Mouse (Mus musculus): Measurements from ENCODE around the gene Fzd7. TPM values are rescaled to one million over a fixed set of nuclear protein-coding genes. Genes with fewer than 3 reads are reported as not detected.

The Fzd7 gene
- polyA plus RNA-seq, 1 experiment from 2014 or later: 10.3 TPM

GRCm38 (mm10) chr1:59508463-59509139 lies 26.4 kb downstream of the Fzd7 start:
- Histone ChIP-seq H3K4me1 (peaks cover 10% of the 10 kb centered on the region), H3K36me3 (no peaks in the 10 kb centered on the region), H3K4me2 (peak overlapping the region; percentile 24), H3K9ac (no peak overlapping the region), H3K9me3 (no peaks in the 10 kb centered on the region), H3K4me3 (no peak overlapping the region), H3K27ac (peak overlapping the region; percentile 6; the same call in 1 of the 2 replicates), H3K27me3 (no peaks in the 10 kb centered on the region)
- 23% methylated on average over 17 of the region's 17 CpGs for WGBS
- no peak for ATAC-seq (ENCODE audit: insufficient number of reproducible peaks, low FRiP score, low TSS enrichment, low read depth)

- H3K36me3 ChIP-seq: no peaks in the 10 kb centered on the region
- H3K9me3 ChIP-seq: no peaks in the 10 kb centered on the region
- H3K27ac ChIP-seq: no peak overlapping the region
- no peak for ATAC-seq (ENCODE audit: insufficient number of reproducible peaks, low FRiP score, low TSS enrichment, low read depth)
- no peak overlapping the region for H3K9ac ChIP-seq
- 65% methylated on average over 9 of the region's 9 CpGs for whole genome bisulfite sequencing
- no peak overlapping the region for H3K4me2 ChIP-seq
- no peaks in the 10 kb centered on the region for H3K27me3 ChIP-seq
- H3K4me1 ChIP-seq: peaks cover 25% of the 10 kb centered on the region
- no peak overlapping the region for H3K4me3 ChIP-seq
These were observed 29.5 kb downstream of the Fzd7 start for GRCm38 (mm10) chr1:59511566-59512270.

- H3K9me3 ChIP-seq: no peaks in the 10 kb centered on the region
- ATAC-seq (ENCODE audit: insufficient number of reproducible peaks, low FRiP score, low TSS enrichment, low read depth): peak; percentile 94
- peaks cover 36% of the 10 kb centered on the region for H3K4me1 ChIP-seq
- H3K4me3 ChIP-seq: peak within 1 kb of the TSS; percentile 39
- peak within 1 kb of the TSS; percentile 56 for H3K4me2 ChIP-seq
- H3K9ac ChIP-seq: 0 out of 2 replicates have a peak within 1 kb of the TSS, but pooled peaks have one; percentile 20
- H3K36me3 ChIP-seq: no peaks in the 10 kb centered on the region
- WGBS: 7% methylated on average over 25 of the region's 25 CpGs
- peak within 1 kb of the TSS; percentile 95 for H3K27ac ChIP-seq
- no peaks in the 10 kb centered on the region for H3K27me3 ChIP-seq
These were observed 34.0 kb downstream of the Fzd7 start, which contains the start of gene Gm973 for GRCm38 (mm10) chr1:59516026-59516917. Gm973 (plus strand) TSS chr1:59516264.

GRCm38 (mm10) chr1:59520226-59520837 lies 38.1 kb downstream of the Fzd7 start:
- ATAC-seq (ENCODE audit: insufficient number of reproducible peaks, low FRiP score, low TSS enrichment, low read depth): no peak
- no peak overlapping the region for H3K4me3 ChIP-seq
- no peaks in the 10 kb centered on the region for H3K27me3 ChIP-seq
- no peaks in the 10 kb centered on the region for H3K9me3 ChIP-seq
- no peak overlapping the region for H3K27ac ChIP-seq
- H3K4me2 ChIP-seq: no peak overlapping the region
- WGBS: 16% methylated on average over 11 of the region's 11 CpGs
- no peaks in the 10 kb centered on the region for H3K36me3 ChIP-seq
- H3K4me1 ChIP-seq: peaks cover 37% of the 10 kb centered on the region
- H3K9ac ChIP-seq: no peak overlapping the region

GRCm38 (mm10) chr1:59522456-59522855 lies 40.2 kb downstream of the Fzd7 start:
- Histone ChIP-seq H3K4me2 (no peak overlapping the region), H3K36me3 (no peaks in the 10 kb centered on the region), H3K4me3 (no peak overlapping the region), H3K9ac (no peak overlapping the region), H3K4me1 (peaks cover 19% of the 10 kb centered on the region), H3K27me3 (no peaks in the 10 kb centered on the region), H3K9me3 (no peaks in the 10 kb centered on the region), H3K27ac (no peak overlapping the region)
- WGBS: 40% methylated on average over 1 of the region's 1 CpGs
- ATAC-seq (ENCODE audit: insufficient number of reproducible peaks, low FRiP score, low TSS enrichment, low read depth): no peak

DNA sequence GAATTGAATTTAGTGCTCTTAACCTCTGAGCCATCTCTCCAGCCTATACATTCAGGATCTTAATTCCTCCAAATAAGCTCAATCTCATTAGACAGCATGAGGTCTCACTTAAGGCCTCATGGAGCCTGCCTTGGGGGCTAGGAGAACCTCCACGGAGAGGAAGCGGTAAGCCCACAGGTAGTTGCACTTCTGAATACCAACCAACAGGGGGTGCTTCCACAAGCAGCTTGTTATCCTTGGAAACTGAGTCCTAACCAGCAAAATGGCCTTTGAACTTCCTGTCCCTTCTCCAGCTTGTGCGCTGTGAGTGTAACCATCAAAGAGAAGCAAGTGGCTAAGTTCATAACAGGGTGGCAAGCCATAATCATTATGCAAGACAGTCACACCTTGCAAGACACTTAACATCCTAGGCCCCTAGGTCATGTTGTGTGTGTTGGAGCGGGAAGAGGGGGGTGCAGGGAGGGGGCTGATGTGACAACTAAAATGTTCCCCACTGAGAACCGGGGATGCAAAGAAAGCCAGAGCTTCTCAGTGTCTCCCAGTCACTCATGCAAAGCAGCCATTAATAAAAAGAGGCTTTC lies 41.2 kb downstream of the Fzd7 start:
- Histone ChIP-seq H3K4me2 (no peak overlapping the region), H3K27me3 (no peaks in the 10 kb centered on the region), H3K9ac (no peak overlapping the region), H3K27ac (0 out of 2 replicates have a peak overlapping the region, but pooled peaks have one; percentile 64), H3K9me3 (no peaks in the 10 kb centered on the region), H3K4me1 (peaks cover 19% of the 10 kb centered on the region), H3K4me3 (no peak overlapping the region), H3K36me3 (no peaks in the 10 kb centered on the region)
- ATAC-seq (ENCODE audit: insufficient number of reproducible peaks, low FRiP score, low TSS enrichment, low read depth): no peak
- 62% methylated on average over 5 of the region's 5 CpGs for WGBS

- Histone ChIP-seq H3K9me3 (no peaks in the 10 kb centered on the region), H3K36me3 (no peaks in the 10 kb centered on the region), H3K4me2 (no peak overlapping the region), H3K4me1 (peaks cover 19% of the 10 kb centered on the region), H3K27me3 (no peaks in the 10 kb centered on the region), H3K27ac (peak overlapping the region; percentile 64; the same call in 1 of the 2 replicates), H3K4me3 (no peak overlapping the region), H3K9ac (no peak overlapping the region)
- ATAC-seq (ENCODE audit: insufficient number of reproducible peaks, low FRiP score, low TSS enrichment, low read depth): 0 out of 2 replicates have a peak, but pooled peaks have one; percentile 31
- 72% methylated on average over 2 of the region's 2 CpGs for WGBS
These were observed 41.8 kb downstream of the Fzd7 start for GRCm38 (mm10) chr1:59524071-59524470.

GRCm38 (mm10) chr1:59524759-59525158 lies 42.5 kb downstream of the Fzd7 start:
- Histone ChIP-seq H3K27me3 (no peaks in the 10 kb centered on the region), H3K36me3 (no peaks in the 10 kb centered on the region), H3K9ac (no peak overlapping the region), H3K4me3 (no peak overlapping the region), H3K9me3 (no peaks in the 10 kb centered on the region), H3K4me1 (peaks cover 17% of the 10 kb centered on the region), H3K4me2 (no peak overlapping the region), H3K27ac (peak overlapping the region; percentile 64)
- 35% methylated on average over 3 of the region's 3 CpGs for WGBS
- no peak for ATAC-seq (ENCODE audit: insufficient number of reproducible peaks, low FRiP score, low TSS enrichment, low read depth)

DNA sequence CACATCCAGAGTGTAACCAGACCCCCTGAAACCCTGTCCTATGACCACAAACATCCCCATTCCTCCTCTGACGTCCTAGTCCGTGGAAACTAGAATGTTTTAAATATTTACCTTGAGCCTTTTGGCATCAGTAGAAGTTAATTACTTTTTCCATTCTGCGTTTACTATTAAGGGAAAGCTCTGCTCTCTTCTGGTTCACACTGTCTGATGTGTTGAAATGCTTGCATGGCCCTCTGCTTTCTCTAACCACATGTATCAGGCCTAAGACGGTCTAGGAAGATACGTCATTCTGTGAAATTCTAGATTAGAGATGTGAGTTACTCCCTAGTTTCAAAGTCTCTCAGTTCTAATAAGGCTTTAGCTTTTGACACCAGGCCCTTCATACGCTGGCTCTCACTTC lies 45.0 kb downstream of the Fzd7 start:
- 69% methylated on average over 6 of the region's 6 CpGs for WGBS
- no peak for ATAC-seq (ENCODE audit: insufficient number of reproducible peaks, low FRiP score, low TSS enrichment, low read depth)
- Histone ChIP-seq H3K9me3 (no peaks in the 10 kb centered on the region), H3K27ac (no peak overlapping the region), H3K4me2 (no peak overlapping the region), H3K36me3 (no peaks in the 10 kb centered on the region), H3K4me1 (peaks cover 4% of the 10 kb centered on the region; the same call in 1 of the 2 replicates), H3K27me3 (no peaks in the 10 kb centered on the region), H3K9ac (no peak overlapping the region), H3K4me3 (no peak overlapping the region)

- Histone ChIP-seq H3K4me2 (no peak overlapping the region), H3K27me3 (no peaks in the 10 kb centered on the region), H3K9ac (no peak overlapping the region), H3K4me3 (no peak overlapping the region), H3K9me3 (no peaks in the 10 kb centered on the region), H3K27ac (peak overlapping the region; percentile 51), H3K4me1 (peaks cover 9% of the 10 kb centered on the region; the same call in 1 of the 2 replicates), H3K36me3 (no peaks in the 10 kb centered on the region)
- whole genome bisulfite sequencing: 24% methylated on average over 5 of the region's 5 CpGs
- ATAC-seq (ENCODE audit: insufficient number of reproducible peaks, low FRiP score, low TSS enrichment, low read depth): no peak
These were observed 53.0 kb downstream of the Fzd7 start for GRCm38 (mm10) chr1:59534976-59535810.
